Mouse (Mus musculus) layer of hippocampus, postnatal 10 days (tissue): ENCODE data around the gene Tnip3. TPM values are rescaled to one million over a fixed set of nuclear protein-coding genes. Genes with fewer than 3 reads are reported as not detected.

Source experiments
- DNase-seq, 2 experiments: peaks; one replicate each; pipeline ENCODE4 v3.0.0; 2021; ENCODE audit warnings: low spot score in 2 of 2
- total RNA-seq, 2 experiments: library from RNA; stranded (reverse); gene quantifications; 2 replicates each; pipeline ENCODE4 v1.2.3; 2021

The Tnip3 gene
- total RNA-seq, 2 experiments from 2014 or later, result not detected

- peak; percentile 33 to 47 for DNase-seq
Observed at GRCm38 (mm10) chr6:65584870-65585332, 59.8 kb downstream of the Tnip3 start.

- DNase-seq, result no peak
Observed at GRCm38 (mm10) chr6:65585333-65586053, 60.4 kb downstream of the Tnip3 start.

- no peak for DNase-seq
Observed at GRCm38 (mm10) chr6:65588847-65589246, 63.7 kb downstream of the Tnip3 start.

- no peak for DNase-seq
Observed at GRCm38 (mm10) chr6:65590018-65590417, 64.9 kb downstream of the Tnip3 start.

- no peak for DNase-seq
Observed at GRCm38 (mm10) chr6:65594171-65594570, 69.1 kb downstream of the Tnip3 start.

- DNase-seq, result no peak
Observed at GRCm38 (mm10) chr6:65595371-65595770, 70.3 kb downstream of the Tnip3 start.

GRCm38 (mm10) chr6:65597056-65597818, 72.1 kb downstream of the Tnip3 start:
- no peak for DNase-seq

- no peak for DNase-seq
Observed at GRCm38 (mm10) chr6:65598522-65598921, 73.4 kb downstream of the Tnip3 start.

- DNase-seq, result no peak
Observed at GRCm38 (mm10) chr6:65599865-65600739, 75.0 kb downstream of the Tnip3 start.

GRCm38 (mm10) chr6:65600887-65601286, 75.8 kb downstream of the Tnip3 start:
- DNase-seq, result no peak

- no peak for DNase-seq
Observed at GRCm38 (mm10) chr6:65605778-65606177, 80.7 kb downstream of the Tnip3 start.

GRCm38 (mm10) chr6:65606946-65607345, 81.8 kb downstream of the Tnip3 start:
- no peak for DNase-seq

GRCm38 (mm10) chr6:65611834-65612233, 86.7 kb downstream of the Tnip3 start:
- no peak for DNase-seq

GRCm38 (mm10) chr6:65613924-65614585, 88.9 kb downstream of the Tnip3 start:
- no peak for DNase-seq

GRCm38 (mm10) chr6:65615641-65616040, 90.5 kb downstream of the Tnip3 start:
- no peak for DNase-seq

- DNase-seq, result no peak
Observed at GRCm38 (mm10) chr6:65621260-65621659, 96.1 kb downstream of the Tnip3 start.

- no peak for DNase-seq
Observed at GRCm38 (mm10) chr6:65623016-65623715, 98.1 kb downstream of the Tnip3 start.

- no peak for DNase-seq
Observed at GRCm38 (mm10) chr6:65630578-65630977, 105.5 kb downstream of the Tnip3 start.

GRCm38 (mm10) chr6:65632184-65632583, 107.1 kb downstream of the Tnip3 start:
- DNase-seq, result no peak

GRCm38 (mm10) chr6:65642431-65642830, 117.3 kb downstream of the Tnip3 start:
- no peak for DNase-seq
